Mouse (Mus musculus) forebrain, embryonic 10.5 days (tissue): ENCODE measurements at regions not wholly inside any gene's neighbourhood (a gene's known extent, or its start where the extent isn't known, plus 50 kb on each side); places are given as distances from the start of the nearest gene placed in this dataset.

Experiments used
- DNase-seq: peaks from one replicate; pipeline ENCODE4 v3.0.0-alpha.2; 2017; ENCODE audit warnings: low spot score; ENCODE audit errors: extremely low spot score
- H3K27ac ChIP-seq: fragments of 300-500 bp; sonication (generic); 2 replicates; pipeline ENCODE4 v1.5.1; 2016; ENCODE audit warnings: mild to moderate bottlenecking
- H3K27me3 ChIP-seq: fragments of 300-500 bp; sonication (generic); 2 replicates; pipeline ENCODE4 v1.6.1; 2016; ENCODE audit warnings: mild to moderate bottlenecking; ENCODE audit not compliant: poor library complexity, severe bottlenecking
- H3K36me3 ChIP-seq: fragments of 300-500 bp; sonication (generic); replicated peaks from 2 replicates; pipeline ENCODE4 v1.6.1; 2016; ENCODE audit warnings: mild to moderate bottlenecking, moderate library complexity
- H3K4me1 ChIP-seq: fragments of 300-500 bp; sonication (generic); 2 replicates; pipeline ENCODE4 v1.6.1; 2016
- H3K4me3 ChIP-seq: fragments of 300-500 bp; sonication (generic); 2 replicates; pipeline ENCODE4 v1.5.1; 2016; ENCODE audit warnings: mild to moderate bottlenecking, moderate library complexity
- H3K9me3 ChIP-seq: fragments of 300-500 bp; sonication (generic); 2 replicates; pipeline ENCODE4 v1.6.1; 2016; ENCODE audit warnings: mild to moderate bottlenecking, moderate library complexity
- WGBS: fragments of 180-500 bp; shearing (Covaris S2); methylation state at CpG from one replicate; pipeline ENCODE4 v1.1.7; 2016; 5-methylcytosine and 5-hydroxymethylcytosine counted together

GRCm38 (mm10) chr12:118784643-118785042 is 61.5 kb upstream of the Sp8 start:
- WGBS = 49% methylated on average over 1 of the region's 1 CpGs
- Histone ChIP-seq H3K4me3 (no peak overlapping the region), H3K9me3 (no peaks in the 10 kb centered on the region), H3K4me1 (peaks cover 6% of the 10 kb centered on the region), H3K36me3 (no peaks in the 10 kb centered on the region), H3K27me3 (peaks cover 25% of the 10 kb centered on the region), H3K27ac (no peak overlapping the region)
- DNase-seq = no peak

GRCm38 (mm10) chr12:118781978-118782377 is 64.2 kb upstream of the Sp8 start:
- no peaks in the 10 kb centered on the region for H3K36me3 ChIP-seq
- WGBS = 88% methylated on average over 3 of the region's 3 CpGs
- DNase-seq = no peak

GRCm38 (mm10) chr12:118775463-118776064 is 70.6 kb upstream of the Sp8 start:
- no peaks in the 10 kb centered on the region for H3K9me3 ChIP-seq
- WGBS = 85% methylated on average over 1 of the region's 1 CpGs
- H3K4me3 ChIP-seq = no peak overlapping the region

More at GRCm38 (mm10) chr12:118781978-118782377, 64.2 kb upstream of the Sp8 start:
- H3K27me3 ChIP-seq = peaks cover 39% of the 10 kb centered on the region
- no peak overlapping the region for H3K4me3 ChIP-seq
- H3K27ac ChIP-seq = no peak overlapping the region
- peaks cover 6% of the 10 kb centered on the region for H3K4me1 ChIP-seq
- no peaks in the 10 kb centered on the region for H3K9me3 ChIP-seq

GRCm38 (mm10) chr12:118772790-118773189 is 73.3 kb upstream of the Sp8 start:
- Histone ChIP-seq H3K27me3 (no peaks in the 10 kb centered on the region; the same call in 1 of the 2 replicates), H3K4me3 (no peak overlapping the region), H3K4me1 (no peaks in the 10 kb centered on the region), H3K36me3 (no peaks in the 10 kb centered on the region), H3K27ac (no peak overlapping the region), H3K9me3 (no peaks in the 10 kb centered on the region)
- 84% methylated on average over 2 of the region's 2 CpGs for WGBS
- DNase-seq = no peak

More at GRCm38 (mm10) chr12:118775463-118776064, 70.6 kb upstream of the Sp8 start:
- no peak overlapping the region for H3K27ac ChIP-seq
- H3K4me1 ChIP-seq = no peaks in the 10 kb centered on the region
- H3K27me3 ChIP-seq = peaks cover 14% of the 10 kb centered on the region
- H3K36me3 ChIP-seq = no peaks in the 10 kb centered on the region
- DNase-seq = no peak

GRCm38 (mm10) chr12:118766472-118766871 is 79.7 kb upstream of the Sp8 start:
- 68% methylated on average over 1 of the region's 1 CpGs for WGBS
- H3K27ac ChIP-seq = no peak overlapping the region
- no peak for DNase-seq
- no peaks in the 10 kb centered on the region for H3K4me1 ChIP-seq
- no peak overlapping the region for H3K4me3 ChIP-seq
- H3K9me3 ChIP-seq = no peaks in the 10 kb centered on the region
- H3K27me3 ChIP-seq = no peaks in the 10 kb centered on the region
- no peaks in the 10 kb centered on the region for H3K36me3 ChIP-seq

GRCm38 (mm10) chr12:118754076-118754475 is 92.1 kb upstream of the Sp8 start:
- Histone ChIP-seq H3K36me3 (no peaks in the 10 kb centered on the region), H3K9me3 (no peaks in the 10 kb centered on the region), H3K4me3 (no peak overlapping the region), H3K27ac (no peak overlapping the region), H3K27me3 (no peaks in the 10 kb centered on the region), H3K4me1 (no peaks in the 10 kb centered on the region)
- DNase-seq = no peak
- WGBS = 67% methylated on average over 2 of the region's 2 CpGs

- H3K4me1 ChIP-seq = no peaks in the 10 kb centered on the region
- no peaks in the 10 kb centered on the region for H3K9me3 ChIP-seq
- H3K4me3 ChIP-seq = no peak overlapping the region
- DNase-seq = no peak
- H3K36me3 ChIP-seq = no peaks in the 10 kb centered on the region
- WGBS = 76% methylated on average over 4 of the region's 4 CpGs
- no peaks in the 10 kb centered on the region; the same call in 1 of the 2 replicates for H3K27me3 ChIP-seq
- no peak overlapping the region for H3K27ac ChIP-seq
These were observed 107.0 kb upstream of the Sp8 start for GRCm38 (mm10) chr12:118739103-118739502.

- H3K27me3 ChIP-seq = peaks cover 48% of the 10 kb centered on the region
- no peaks in the 10 kb centered on the region for H3K9me3 ChIP-seq
- no peak overlapping the region for H3K27ac ChIP-seq
- H3K4me1 ChIP-seq = peaks cover 10% of the 10 kb centered on the region
- WGBS = 61% methylated on average over 4 of the region's 4 CpGs
- H3K36me3 ChIP-seq = no peaks in the 10 kb centered on the region
- DNase-seq = no peak
- no peak overlapping the region for H3K4me3 ChIP-seq
These were observed 120.2 kb upstream of the Sp8 start for GRCm38 (mm10) chr12:118725891-118726290.

GRCm38 (mm10) chr12:118719878-118720573 is 126.1 kb upstream of the Sp8 start:
- Histone ChIP-seq H3K27me3 (peaks cover 81% of the 10 kb centered on the region), H3K9me3 (no peaks in the 10 kb centered on the region), H3K36me3 (no peaks in the 10 kb centered on the region), H3K4me3 (no peak overlapping the region), H3K4me1 (peaks cover 10% of the 10 kb centered on the region), H3K27ac (no peak overlapping the region)
- 53% methylated on average over 4 of the region's 4 CpGs for WGBS
- no peak for DNase-seq

GRCm38 (mm10) chr12:118716824-118717223 is 129.3 kb upstream of the Sp8 start:
- Histone ChIP-seq H3K27me3 (peaks cover 59% of the 10 kb centered on the region), H3K4me1 (peaks cover 10% of the 10 kb centered on the region), H3K4me3 (no peak overlapping the region), H3K27ac (no peak overlapping the region), H3K36me3 (no peaks in the 10 kb centered on the region), H3K9me3 (no peaks in the 10 kb centered on the region)
- WGBS = 87% methylated on average over 4 of the region's 4 CpGs
- DNase-seq = no peak

GRCm38 (mm10) chr12:118706626-118707025 is 139.5 kb upstream of the Sp8 start:
- Histone ChIP-seq H3K27ac (no peak overlapping the region), H3K4me1 (peaks cover 15% of the 10 kb centered on the region), H3K36me3 (no peaks in the 10 kb centered on the region), H3K27me3 (peaks cover 20% of the 10 kb centered on the region; the same call in 1 of the 2 replicates), H3K9me3 (no peaks in the 10 kb centered on the region), H3K4me3 (no peak overlapping the region)
- 83% methylated on average over 7 of the region's 7 CpGs for whole genome bisulfite sequencing
- no peak for DNase-seq

- Histone ChIP-seq H3K27ac (no peak overlapping the region), H3K4me1 (peaks cover 15% of the 10 kb centered on the region), H3K27me3 (peaks cover 20% of the 10 kb centered on the region; the same call in 1 of the 2 replicates), H3K4me3 (no peak overlapping the region), H3K9me3 (no peaks in the 10 kb centered on the region), H3K36me3 (no peaks in the 10 kb centered on the region)
- WGBS = 86% methylated on average over 2 of the region's 2 CpGs
- no peak for DNase-seq
These were observed 141.3 kb upstream of the Sp8 start for GRCm38 (mm10) chr12:118704826-118705225.

GRCm38 (mm10) chr12:118703730-118704129 is 142.4 kb upstream of the Sp8 start:
- Histone ChIP-seq H3K4me3 (no peak overlapping the region), H3K27ac (no peak overlapping the region), H3K36me3 (no peaks in the 10 kb centered on the region), H3K27me3 (peaks cover 20% of the 10 kb centered on the region; the same call in 1 of the 2 replicates), H3K9me3 (no peaks in the 10 kb centered on the region), H3K4me1 (peaks cover 15% of the 10 kb centered on the region)
- DNase-seq = no peak
- WGBS = 66% methylated on average over 12 of the region's 12 CpGs
